Mouse (Mus musculus): ENCODE measurements at regions not wholly inside any gene's neighbourhood (a gene's known extent, or its start where the extent isn't known, plus 50 kb on each side); places are given as distances from the start of the nearest gene placed in this dataset.
"Not testable (repeated sequence)": the region's sequence is repeated elsewhere in the genome, so short reads cannot be mapped to it uniquely, and the experiment has no call there.

- peak; percentile 0 for DNase-seq (ENCODE audit: low read depth, low spot score)
Measured at GRCm38 (mm10) chr5:75405496-75405895, 169.2 kb upstream of the Kit start.

GRCm38 (mm10) chr5:75407686-75408085, 167.0 kb upstream of the Kit start:
- no peak for DNase-seq (ENCODE audit: low read depth, low spot score)

GRCm38 (mm10) chr5:75410240-75411186, 164.2 kb upstream of the Kit start:
- no peak for DNase-seq (ENCODE audit: low read depth, low spot score)

- not testable (repeated sequence) for DNase-seq (ENCODE audit: low read depth, low spot score)
Measured at GRCm38 (mm10) chr5:75419282-75419681, 155.4 kb upstream of the Kit start.

- DNase-seq (ENCODE audit: low read depth, low spot score) = no peak
Measured at GRCm38 (mm10) chr5:75432885-75433284, 141.8 kb upstream of the Kit start.

GRCm38 (mm10) chr5:75437924-75438323, 136.8 kb upstream of the Kit start:
- no peak for DNase-seq (ENCODE audit: low read depth, low spot score)

GRCm38 (mm10) chr5:75444024-75444604, 130.6 kb upstream of the Kit start:
- DNase-seq (ENCODE audit: low read depth, low spot score) = no peak

GRCm38 (mm10) chr5:75446386-75446785, 128.3 kb upstream of the Kit start:
- DNase-seq (ENCODE audit: low read depth, low spot score) = no peak

GRCm38 (mm10) chr5:75449913-75450525, 124.7 kb upstream of the Kit start:
- DNase-seq (ENCODE audit: low read depth, low spot score) = no peak

GRCm38 (mm10) chr5:75450564-75450963, 124.2 kb upstream of the Kit start:
- DNase-seq (ENCODE audit: low read depth, low spot score) = no peak

- DNase-seq (ENCODE audit: low read depth, low spot score) = no peak
Measured at GRCm38 (mm10) chr5:75451081-75451480, 123.6 kb upstream of the Kit start.

GRCm38 (mm10) chr5:75451693-75452092, 123.0 kb upstream of the Kit start:
- DNase-seq (ENCODE audit: low read depth, low spot score) = no peak

- DNase-seq (ENCODE audit: low read depth, low spot score) = no peak
Measured at GRCm38 (mm10) chr5:75453757-75454390, 120.8 kb upstream of the Kit start.

- DNase-seq (ENCODE audit: low read depth, low spot score) = no peak
Measured at GRCm38 (mm10) chr5:75454961-75455541, 119.7 kb upstream of the Kit start.

- no peak for DNase-seq (ENCODE audit: low read depth, low spot score)
Measured at GRCm38 (mm10) chr5:75457403-75457802, 117.3 kb upstream of the Kit start.

GRCm38 (mm10) chr5:75458317-75458716, 116.4 kb upstream of the Kit start:
- no peak for DNase-seq (ENCODE audit: low read depth, low spot score)

GRCm38 (mm10) chr5:75459758-75460354, 114.9 kb upstream of the Kit start:
- DNase-seq (ENCODE audit: low read depth, low spot score) = no peak

GRCm38 (mm10) chr5:75460414-75461025, 114.2 kb upstream of the Kit start:
- DNase-seq (ENCODE audit: low read depth, low spot score) = no peak

GRCm38 (mm10) chr5:75461368-75461767, 113.3 kb upstream of the Kit start:
- DNase-seq (ENCODE audit: low read depth, low spot score) = no peak

- no peak for DNase-seq (ENCODE audit: low read depth, low spot score)
Measured at GRCm38 (mm10) chr5:75463591-75463990, 111.1 kb upstream of the Kit start.

- DNase-seq (ENCODE audit: low read depth, low spot score) = no peak
Measured at GRCm38 (mm10) chr5:75465701-75466100, 109.0 kb upstream of the Kit start.

Measured in retina, adult 2 months (tissue).